Mouse (Mus musculus): ENCODE results near the gene Ildr2.

- TF ChIP-seq CTCF (IDR thresholded peaks at IDR 0.05; ENCODE audit: insufficient read depth, low read depth, low read length) (no peak), POLR2A (IDR thresholded peaks at IDR 0.05; ENCODE audit: insufficient read depth, low read depth, low read length) (no peak)
Measured at GRCm38 (mm10) chr1:166296371-166296770, 42.4 kb downstream of the Ildr2 start.

All from olfactory bulb, adult 2 months (tissue).